Mouse (Mus musculus): Measurements from ENCODE around the gene Nmb.
"Not testable (repeated sequence)": the region's sequence is repeated elsewhere in the genome, so short reads cannot be mapped to it uniquely, and the experiment has no call there.

Gene Nmb

DNA sequence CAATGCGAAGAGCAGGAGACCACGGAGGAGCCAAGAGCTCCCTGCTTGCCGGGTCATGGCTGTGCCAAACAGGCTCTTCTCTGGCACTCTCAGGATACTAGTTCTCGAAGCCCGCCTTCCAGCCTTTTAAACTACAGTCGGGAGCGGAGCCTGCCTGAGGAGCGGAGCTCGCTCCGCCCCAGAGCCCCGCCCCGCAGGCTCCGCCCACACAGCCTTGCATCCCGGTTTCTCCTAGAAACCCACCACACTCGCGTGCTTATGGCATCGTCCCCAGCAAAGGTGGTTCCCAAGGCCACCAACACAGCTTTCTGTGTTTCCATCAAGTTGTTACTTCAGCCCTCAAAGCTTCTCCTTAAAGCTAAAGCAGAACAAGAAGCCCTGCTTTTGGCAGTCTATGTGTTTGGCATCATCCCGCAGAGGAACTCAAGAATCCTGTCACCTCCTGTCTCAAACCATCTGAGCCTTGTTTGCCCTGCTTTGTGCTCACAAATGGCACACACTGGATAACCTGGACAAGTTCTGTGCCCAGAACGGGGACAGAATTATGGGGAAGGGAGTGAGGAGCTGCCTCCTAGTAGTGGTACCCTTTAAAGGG, at the start of gene Nmb:
TSS of gene Nmb (minus strand) at position 156 of the 595 bp plus-strand sequence.
- no peak for DNase-seq (ENCODE audit: extremely low read depth, low read depth)

DNA sequence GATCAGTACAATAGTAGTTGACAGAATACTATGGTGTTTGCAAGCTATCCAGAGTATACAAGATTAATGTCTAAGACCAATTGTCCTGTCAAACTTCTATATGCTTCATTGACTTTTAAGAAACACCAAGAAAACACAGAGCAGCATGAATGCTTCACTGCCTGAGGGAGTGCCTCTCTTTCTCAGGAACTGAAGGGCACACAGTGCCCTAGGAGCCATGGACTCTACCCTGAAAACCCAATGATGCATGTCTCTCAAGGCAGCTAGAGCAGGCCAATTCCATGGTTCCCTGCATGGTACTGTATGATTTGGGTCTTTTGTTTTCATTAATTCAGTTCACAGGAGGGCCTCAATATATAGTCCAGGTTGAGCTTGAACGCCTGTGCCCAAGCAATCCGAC, 49.4 kb upstream of the Nmb start:
- DNase-seq (ENCODE audit: extremely low read depth, low read depth) = no peak

DNA sequence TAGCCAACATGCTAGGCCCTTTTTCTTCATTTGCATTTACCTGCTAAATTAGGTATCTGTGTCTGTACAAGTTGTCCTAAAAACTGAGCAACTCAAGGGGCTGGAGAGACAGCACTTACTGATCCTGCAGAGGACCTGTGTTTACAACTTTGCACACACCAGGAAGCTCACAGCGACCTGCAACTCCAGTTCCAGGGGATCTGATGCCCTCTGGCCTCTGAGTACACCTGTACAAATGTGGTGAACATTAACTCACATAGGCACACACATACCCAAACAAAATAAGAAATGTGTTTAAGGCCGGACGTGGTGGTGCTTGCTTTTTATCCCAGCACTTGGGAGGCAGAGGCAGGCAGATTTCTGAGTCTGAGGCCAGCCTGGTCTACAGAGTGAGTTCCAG, 47.3 kb upstream of the Nmb start:
- no peak for DNase-seq (ENCODE audit: extremely low read depth, low read depth)

DNA sequence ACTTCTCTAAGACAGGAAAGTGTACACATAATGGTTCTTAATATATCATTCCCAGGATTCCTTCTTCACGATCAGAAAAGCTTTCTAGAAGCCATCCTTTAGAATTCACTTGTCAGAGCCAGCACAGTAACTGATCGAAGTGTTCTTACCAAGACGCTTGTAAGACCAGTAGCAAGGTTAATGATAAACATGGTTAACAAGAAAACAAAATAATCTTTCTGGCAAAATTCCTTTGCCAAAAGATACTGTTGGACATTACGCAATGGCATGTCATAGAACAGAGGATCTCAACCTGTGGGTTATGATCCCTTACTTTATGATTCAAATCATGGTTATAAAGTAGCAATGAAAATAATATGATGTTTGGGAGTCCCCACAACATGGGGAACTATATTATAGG, 46.6 kb upstream of the Nmb start:
- no peak for DNase-seq (ENCODE audit: extremely low read depth, low read depth)

DNA sequence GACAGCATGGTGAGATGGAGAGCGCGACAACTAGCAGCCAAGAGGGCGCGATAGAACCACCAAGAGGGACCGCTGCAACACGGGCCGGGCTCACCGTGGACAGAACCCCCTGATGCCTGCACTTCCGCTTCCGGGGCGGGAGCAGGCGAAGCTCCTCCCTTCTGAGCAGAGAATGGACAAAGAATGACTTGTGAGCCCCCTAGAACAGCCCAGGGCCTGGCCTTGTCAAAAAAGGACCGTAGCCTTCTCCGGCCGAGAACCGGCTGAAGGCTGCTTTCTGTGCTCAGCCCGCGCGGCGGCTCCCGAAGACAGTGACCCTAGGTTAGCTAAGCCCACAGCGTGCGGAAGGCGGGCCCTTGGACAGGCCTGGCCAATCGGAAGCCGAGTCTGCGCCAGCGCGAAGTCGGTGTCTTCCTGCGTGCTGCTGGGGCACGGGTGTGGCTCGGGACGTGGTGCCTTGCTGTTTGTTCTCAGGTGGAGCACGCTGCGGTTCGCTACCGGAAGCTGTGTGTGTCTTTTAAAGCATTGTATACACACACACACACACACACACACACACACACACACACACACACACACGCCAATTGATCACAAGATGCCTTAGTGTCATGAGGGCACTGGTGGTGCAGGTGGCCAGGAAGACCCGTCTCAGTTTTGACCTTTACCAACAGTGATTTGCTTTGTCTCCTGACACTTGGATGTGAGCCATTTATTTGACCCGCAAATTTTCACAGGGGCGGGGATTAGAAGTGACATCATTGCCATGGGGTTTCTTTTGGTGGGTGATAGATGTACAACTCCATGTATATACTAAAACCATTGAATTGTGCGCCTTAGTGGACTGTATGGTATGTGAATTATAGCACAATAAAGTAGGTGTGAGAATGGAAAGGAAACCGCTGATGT, 42.8 kb upstream of the Nmb start, which contains the start of gene Sec11a:
TSS of gene Sec11a (minus strand) at position 336 of the 906 bp plus-strand sequence.
- peak; percentile 83 for DNase-seq (ENCODE audit: extremely low read depth, low read depth)

DNA sequence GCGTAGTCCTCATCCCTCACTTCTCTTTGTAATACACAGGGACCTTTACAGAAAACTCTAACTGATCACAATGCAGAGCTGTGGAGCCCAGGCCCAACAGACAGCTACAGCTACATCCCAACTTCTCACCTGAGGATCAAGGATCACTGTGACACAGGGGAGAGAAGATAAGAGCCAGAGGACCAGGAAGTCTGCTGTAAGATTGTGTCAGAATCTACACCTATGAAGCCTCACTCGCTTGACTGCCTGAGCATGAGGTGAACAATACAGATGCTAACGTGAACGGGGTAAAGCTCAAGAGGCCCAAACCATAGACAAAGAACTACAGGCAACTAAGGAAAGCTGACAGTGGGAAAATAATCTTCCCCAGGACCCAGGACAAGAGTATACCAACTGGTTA, 34.9 kb upstream of the Nmb start:
- no peak for DNase-seq (ENCODE audit: extremely low read depth, low read depth)

DNA sequence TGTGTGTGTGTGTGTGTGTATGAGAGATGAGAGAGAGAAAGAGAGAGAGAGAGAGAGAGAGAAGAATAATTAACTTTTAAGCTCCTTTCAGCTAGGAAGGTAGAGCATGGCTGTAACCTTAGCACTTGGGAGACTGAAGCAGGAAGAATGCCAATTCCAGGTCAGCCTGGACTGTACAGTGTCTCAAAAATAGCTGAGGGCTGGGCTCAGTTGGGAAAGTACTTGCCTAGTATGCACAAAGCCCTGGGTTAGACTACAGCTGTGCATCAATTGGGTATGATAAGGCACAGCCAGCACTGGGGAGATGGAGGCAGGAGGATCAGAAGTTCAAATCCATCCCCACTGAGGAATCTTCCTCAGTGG, 32.4 kb upstream of the Nmb start:
- DNase-seq (ENCODE audit: extremely low read depth, low read depth) = not testable (repeated sequence)

DNA sequence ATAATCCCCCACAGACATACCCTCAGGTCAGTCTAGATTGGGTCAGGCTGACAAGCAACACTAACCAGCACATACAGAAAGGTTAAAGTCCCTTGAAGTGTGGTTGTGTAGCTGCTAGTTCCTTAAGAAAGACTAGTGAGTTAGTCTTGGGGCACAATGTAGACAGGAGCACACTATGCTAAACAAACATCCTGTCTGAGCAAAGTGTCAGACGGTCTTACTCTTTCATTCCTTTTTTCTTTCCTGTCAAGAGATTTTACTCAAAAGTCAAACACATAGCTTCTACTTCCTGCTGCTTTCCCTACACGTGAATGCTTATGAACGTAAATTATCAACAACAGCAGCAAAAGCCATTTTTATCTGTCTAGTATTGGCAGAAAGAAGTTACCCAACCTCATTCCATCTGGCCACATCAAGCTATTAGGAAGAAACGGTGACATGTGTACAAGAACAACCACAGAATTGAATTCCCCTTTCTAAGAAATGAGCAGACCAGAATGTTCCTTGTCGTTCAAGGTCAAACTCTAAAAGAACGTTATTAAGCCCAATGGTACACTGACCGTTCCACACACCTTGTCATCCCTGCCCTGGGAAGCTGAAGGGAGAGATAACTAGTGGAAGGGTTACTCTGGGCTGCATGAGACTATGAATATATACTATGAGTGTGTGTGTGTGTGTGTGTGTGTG, 31.9 kb upstream of the Nmb start:
- DNase-seq (ENCODE audit: extremely low read depth, low read depth) = not testable (repeated sequence)

DNA sequence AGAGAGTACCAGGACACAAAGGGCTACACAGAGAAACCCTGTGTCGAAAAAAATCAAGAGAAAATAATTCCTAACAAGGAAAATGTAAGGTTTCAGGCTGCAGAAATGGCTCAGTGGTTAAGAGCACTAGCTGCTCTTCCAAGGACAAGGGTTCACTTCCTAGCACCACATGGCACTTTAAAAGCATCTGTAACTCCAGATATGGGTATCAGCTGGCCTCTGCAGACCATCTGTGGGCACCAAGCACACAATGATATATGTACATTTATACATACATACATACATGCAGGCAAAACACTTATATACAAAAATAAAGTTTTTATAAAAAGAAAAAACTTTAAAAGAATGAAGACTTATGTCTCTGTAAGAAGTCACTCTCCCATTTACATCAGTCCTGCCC, 31.0 kb upstream of the Nmb start:
- DNase-seq (ENCODE audit: extremely low read depth, low read depth) = no peak

DNA sequence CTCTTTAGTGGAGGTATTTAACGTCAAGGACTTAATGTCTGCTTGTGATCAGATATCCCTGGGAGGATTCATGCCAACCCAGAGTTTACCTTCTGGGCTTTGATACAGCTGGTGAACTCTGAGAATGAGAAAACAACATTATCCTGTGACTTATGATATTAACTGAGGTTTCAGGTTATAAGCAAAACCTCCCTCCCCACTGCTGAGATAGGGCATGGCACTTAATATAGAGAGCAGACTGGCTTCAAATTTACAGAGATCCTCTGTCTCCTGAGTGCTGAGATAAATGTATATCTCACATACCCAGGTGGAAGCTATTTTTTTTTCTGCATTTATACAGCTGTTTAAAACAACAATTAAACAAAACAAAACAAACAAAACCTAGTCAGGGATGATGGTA, 27.9 kb upstream of the Nmb start:
- no peak for DNase-seq (ENCODE audit: extremely low read depth, low read depth)

DNA sequence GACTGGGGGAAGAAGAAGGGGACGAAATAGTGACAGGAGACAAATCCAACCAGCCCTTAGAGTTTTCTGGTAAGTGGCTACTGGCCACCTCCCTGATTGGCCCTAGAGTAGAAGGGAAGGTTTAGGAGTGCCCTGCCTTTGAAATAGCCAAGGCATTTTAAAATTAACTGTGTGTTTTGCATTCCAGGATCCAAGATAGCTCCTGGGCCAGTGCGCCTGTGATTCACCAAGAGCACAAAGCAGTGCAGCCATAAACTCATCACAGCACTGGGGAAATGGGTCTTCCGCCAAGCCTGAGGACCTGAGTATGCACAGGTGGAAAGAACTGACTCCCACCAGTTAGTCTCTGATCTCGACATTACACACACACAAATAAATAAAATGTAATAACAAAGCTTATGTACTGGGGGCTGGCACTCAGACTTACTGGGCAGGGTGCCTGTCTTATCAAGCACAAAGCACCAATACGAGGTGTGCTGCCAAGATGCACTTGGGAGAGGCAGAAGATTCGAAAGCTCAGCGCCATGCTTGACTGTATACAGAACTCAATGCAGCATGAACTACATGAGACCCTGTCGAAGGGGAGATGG, 26.8 kb upstream of the Nmb start:
- no peak for DNase-seq (ENCODE audit: extremely low read depth, low read depth)

DNA sequence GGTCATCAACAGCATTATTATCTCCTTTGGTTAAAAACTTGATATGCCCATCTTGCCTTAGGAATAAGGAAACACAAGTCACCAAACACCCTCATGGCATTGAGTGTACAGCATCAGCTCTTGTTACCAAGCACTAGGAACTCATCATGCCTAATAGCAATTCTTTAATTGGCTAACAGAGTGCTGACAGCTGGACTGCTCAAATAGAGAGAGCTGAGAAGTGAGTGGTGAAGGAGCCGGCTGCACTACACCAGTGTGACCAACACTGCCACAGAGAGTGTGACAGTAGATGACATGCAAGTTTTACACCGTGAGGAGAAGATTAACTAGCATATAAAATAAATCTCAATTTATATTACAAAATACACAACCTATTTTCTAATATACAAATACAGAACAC, 18.3 kb upstream of the Nmb start:
- no peak for DNase-seq (ENCODE audit: extremely low read depth, low read depth)

DNA sequence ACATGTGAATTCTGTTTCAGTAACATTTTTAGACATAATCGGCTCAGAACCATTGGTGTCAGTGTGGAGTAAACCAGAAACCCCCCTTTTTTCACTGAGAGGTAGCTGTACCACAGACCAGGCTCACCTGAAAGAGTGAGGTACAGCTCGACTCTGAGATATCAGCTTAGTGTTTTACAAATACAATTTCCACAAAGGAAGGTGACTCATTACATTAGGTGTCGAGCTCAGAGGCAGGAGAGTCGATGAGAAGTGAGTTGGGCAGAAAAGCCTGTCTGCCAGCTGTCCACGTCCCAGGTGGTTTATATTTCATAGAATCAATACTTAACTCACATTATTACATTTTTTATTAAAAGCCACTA, 14.8 kb upstream of the Nmb start:
- no peak for DNase-seq (ENCODE audit: extremely low read depth, low read depth)

DNA sequence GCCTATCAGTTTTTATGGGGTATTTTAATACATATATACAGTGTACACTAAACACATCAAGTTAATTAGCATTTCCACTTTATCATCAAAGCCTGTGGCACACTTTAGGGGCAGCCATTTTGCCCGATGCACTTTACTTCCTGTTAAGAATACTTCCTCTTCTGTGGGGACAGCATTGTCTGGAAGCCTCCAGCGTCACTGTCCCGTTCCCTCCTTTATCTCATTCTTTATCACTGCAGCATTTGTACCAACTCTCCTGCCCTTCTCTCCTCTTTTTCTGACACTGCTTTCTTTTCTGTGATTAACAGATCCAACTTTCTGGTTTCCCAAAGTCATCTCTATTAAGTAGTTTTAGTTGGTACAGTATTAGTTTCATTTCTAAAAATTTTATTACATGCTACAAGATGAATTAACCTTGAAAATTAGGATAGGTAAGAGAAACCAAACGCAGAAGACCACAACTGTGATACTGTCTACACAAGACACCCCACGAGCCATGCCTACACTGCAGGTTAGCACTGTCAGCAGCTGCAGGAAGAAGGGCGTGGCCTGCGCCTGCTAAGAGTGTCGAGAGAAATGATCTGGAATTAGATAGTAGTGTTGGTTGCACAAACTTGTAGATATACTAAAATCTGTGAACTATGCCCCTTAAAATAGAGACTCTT, 14.2 kb upstream of the Nmb start:
- peak; percentile 62 for DNase-seq (ENCODE audit: extremely low read depth, low read depth)

DNA sequence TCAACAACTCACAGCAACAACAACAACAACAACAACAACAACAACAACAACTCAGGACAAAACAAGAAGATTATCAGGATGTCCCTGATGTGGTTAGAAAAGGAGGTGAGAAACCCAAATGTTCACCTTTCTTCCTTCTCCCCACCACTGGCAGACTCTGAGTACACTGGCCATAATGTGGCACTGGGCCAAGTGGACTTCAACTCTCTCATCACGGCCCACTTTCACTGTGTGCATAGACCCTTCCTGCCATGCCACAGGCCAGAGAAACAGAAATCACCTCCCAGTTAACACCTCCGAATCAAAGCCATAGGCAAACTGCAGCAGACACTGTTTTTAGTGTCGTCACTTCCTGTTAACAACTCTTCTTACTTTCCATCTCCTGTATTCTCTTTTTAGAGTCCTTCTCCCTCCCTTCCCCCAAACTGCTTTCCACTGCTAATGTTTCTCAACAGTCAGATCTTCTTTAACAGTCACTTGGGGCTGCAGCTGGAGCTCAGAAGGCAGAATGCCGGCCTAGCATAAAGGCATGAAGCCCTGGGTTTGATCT, 13.1 kb upstream of the Nmb start:
- DNase-seq (ENCODE audit: extremely low read depth, low read depth) = no peak

DNA sequence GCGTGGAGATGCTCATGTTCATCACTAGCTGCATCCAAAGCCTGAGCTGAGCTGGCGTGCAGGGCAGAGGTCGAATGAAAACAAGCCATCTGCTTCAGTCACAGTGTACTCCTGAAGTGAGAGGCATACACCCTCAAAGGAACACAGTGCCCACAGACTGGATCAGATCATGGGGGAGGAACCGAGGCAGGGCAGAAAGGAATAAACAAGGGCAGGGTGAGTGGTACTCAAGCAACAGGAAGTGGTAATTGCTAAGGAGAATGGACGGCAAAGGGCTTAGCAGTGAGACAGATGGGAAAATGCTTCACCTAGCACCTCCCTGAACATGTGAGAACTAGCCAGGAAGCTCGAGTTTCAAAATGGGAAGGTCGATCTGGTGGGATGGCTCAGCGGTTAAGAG, 7.6 kb upstream of the Nmb start:
- DNase-seq (ENCODE audit: extremely low read depth, low read depth) = no peak

DNA sequence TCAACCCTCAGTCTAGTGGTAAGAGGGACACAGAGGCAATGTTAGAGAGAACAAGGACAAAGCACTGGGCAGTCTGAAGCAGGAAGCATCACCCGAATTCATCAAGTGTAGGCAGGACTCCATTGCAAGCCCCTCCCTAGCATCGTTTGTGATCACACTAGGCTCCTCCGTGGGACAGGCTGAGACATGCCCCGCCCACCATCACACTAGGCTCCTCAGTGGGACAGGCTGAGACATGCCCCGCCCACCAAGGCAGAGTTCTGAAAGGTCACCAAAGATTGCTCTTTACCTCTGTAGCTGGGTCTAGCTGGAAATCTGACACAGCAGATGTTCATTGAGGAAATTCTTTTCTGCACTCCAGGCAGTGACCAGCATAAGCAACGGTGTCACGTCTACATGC, 6.2 kb upstream of the Nmb start:
- DNase-seq (ENCODE audit: extremely low read depth, low read depth) = no peak

DNA sequence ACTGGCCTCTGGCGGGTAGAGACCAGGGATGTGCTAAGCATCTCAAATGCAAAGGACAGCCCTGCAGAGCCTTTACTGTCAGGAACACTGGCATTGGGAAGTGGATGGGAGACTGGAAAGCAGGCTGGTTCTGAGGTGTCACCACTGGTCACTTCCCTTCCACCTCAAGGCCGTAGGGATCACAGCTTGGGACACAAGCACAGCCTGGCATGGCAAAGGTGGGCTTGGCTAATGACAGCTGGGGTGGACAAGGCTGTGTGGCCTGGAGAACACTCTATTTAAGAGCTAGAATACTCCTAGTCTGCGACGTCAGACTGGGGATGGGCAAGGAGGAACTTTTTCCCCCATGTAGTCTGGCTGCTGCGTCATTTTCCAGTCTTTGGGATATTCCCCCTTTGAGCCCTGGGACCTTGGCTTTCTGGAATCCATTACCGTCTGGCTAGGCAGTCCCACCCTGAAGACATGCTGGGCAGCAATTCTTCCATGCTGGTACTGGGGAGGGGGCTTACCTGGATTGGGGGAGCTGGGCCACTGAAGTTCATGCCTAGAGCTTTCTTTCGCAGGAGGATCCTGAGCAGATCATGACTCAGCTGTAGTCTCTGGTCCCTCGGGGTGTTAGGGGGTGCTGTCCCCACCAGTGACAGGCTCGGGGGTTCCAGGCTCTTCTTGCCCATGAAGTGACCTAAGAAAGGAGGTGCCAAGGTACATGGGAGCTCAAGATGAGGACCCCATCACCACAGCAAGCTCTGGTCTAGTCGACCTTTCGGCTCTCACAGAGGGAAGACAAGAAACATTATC, 1.1 kb downstream of the Nmb start:
- DNase-seq (ENCODE audit: extremely low read depth, low read depth) = no peak

DNA sequence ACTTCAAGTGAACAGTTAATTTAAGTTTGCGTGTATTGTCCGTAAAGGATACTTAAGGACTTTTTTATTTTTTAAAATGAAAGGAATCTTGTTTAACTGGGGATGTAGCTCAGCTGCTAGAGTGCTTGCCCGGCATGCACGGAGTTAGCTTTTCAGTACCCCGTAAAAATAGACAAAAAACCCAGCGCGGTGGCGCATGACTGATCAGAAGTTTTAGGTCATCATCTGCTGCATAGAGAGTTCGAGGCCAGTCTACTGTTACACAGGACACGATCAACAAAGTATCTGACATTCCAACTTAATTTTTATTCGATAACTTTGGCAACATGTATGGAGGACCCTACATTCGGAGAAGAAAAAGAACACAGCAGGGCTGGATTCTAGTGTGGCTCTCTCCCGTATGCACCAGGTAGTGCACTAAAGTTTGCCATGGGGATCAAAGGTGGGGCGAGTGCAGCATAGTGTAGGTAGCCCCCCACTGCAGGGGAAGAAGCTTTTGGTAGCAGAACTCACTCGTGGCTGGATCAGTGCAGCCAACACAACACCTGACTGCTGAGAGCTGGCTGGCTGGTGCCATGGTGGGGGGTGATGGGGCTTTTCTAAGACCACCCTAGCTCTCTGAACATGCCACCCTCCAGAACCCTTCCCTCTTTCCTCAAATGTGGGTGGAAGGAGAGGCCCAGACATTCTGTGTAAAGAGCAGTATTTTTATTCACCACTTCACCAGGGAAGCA, 3.2 kb downstream of the Nmb start:
- no peak for DNase-seq (ENCODE audit: extremely low read depth, low read depth)

Data from MEL-GATA-1-ER (cell line).